Comparison of ENCODE assay signal across 8 mouse cellular contexts in genomic region chr7:118996137-118996837, GRCm38 (mm10). TPM values are rescaled to one million over a fixed set of nuclear protein-coding genes. Genes with fewer than 3 reads are reported as not detected.
A peak's percentile ranks its signal among the peaks of the same experiment; 100 is the strongest.
DNase-seq lines count a peak whose midpoint lies in the region; ATAC-seq and TF ChIP-seq lines count a peak whose summit lies in the region.

No protein-coding gene starts in this region.

- DNase-seq in A20 (ENCODE audit: low read depth, low spot score) (peak; percentile 65), liver (peak; percentile 64)
- DNase-seq in adrenal gland, postnatal 4 days (ENCODE audit: low spot score in 2 of 2), result peak; percentile 49 to 64
- DNase-seq in embryonic facial prominence, embryonic 14.5 days (ENCODE audit: low spot score), result peak; percentile 77
- DNase-seq in spleen, postnatal 4 days (ENCODE audit: low spot score in 2 of 2), result peak; percentile 62 to 81

- H3K27me3 ChIP-seq in embryonic facial prominence, embryonic 14.5 days (replicated peaks; ENCODE audit: control insufficient read depth, insufficient read depth, low read length), result no peaks in the 10 kb centered on the region
- H3K27me3 ChIP-seq in heart, embryonic 11.5 days (ENCODE audit: control insufficient read depth, insufficient read depth, low read length), result peaks cover 11% of the 10 kb centered on the region
- no peaks in the 10 kb centered on the region for H3K27me3 ChIP-seq in kidney, embryonic 15.5 days
- no peaks in the 10 kb centered on the region for H3K27me3 ChIP-seq in myocyte (ENCODE audit: control insufficient read depth, insufficient read depth, insufficient read length)

- no peak overlapping the region for H3K9ac ChIP-seq in embryonic facial prominence, embryonic 14.5 days (ENCODE audit: low read depth, low read length)
- no peak overlapping the region for H3K9ac ChIP-seq in heart, embryonic 11.5 days (ENCODE audit: low read depth, low read length)
- no peak overlapping the region for H3K9ac ChIP-seq in kidney, embryonic 15.5 days

- H3K9me3 ChIP-seq in embryonic facial prominence, embryonic 14.5 days (ENCODE audit: control insufficient read depth, low read length), result no peaks in the 10 kb centered on the region
- no peaks in the 10 kb centered on the region for H3K9me3 ChIP-seq in heart, embryonic 11.5 days (replicated peaks; ENCODE audit: control insufficient read depth, low read length)
- no peaks in the 10 kb centered on the region for H3K9me3 ChIP-seq in kidney, embryonic 15.5 days (replicated peaks)

- no peak overlapping the region for H3ac ChIP-seq in myocyte (ENCODE audit: control insufficient read depth, insufficient read length)

- peak overlapping the region; percentile 93 for H3K4me2 ChIP-seq in embryonic facial prominence, embryonic 14.5 days (ENCODE audit: low read depth, low read length)
- H3K4me2 ChIP-seq in heart, embryonic 11.5 days, result peak overlapping the region; percentile 91; the same call in 1 of the 2 replicates
- H3K4me2 ChIP-seq in kidney, embryonic 15.5 days, result peak overlapping the region; percentile 85
- peak overlapping the region; percentile 98 for H3K4me2 ChIP-seq in myocyte (ENCODE audit: low read depth)

- H3K4me3 ChIP-seq in embryonic facial prominence, embryonic 14.5 days (ENCODE audit: low read depth, low read length), result 0 out of 2 replicates have a peak overlapping the region, but pooled peaks have one; percentile 74
- H3K4me3 ChIP-seq in heart, embryonic 11.5 days (ENCODE audit: low read depth, low read length), result no peak overlapping the region
- H3K4me3 ChIP-seq in kidney, embryonic 15.5 days (replicated peaks), result 0 out of 2 replicates have a peak overlapping the region, but pooled peaks have one; percentile 62
- no peak overlapping the region for H3K4me3 ChIP-seq in myocyte

- no peaks in the 10 kb centered on the region for H3K36me3 ChIP-seq in embryonic facial prominence, embryonic 14.5 days (ENCODE audit: control insufficient read depth, insufficient read depth, low read length)
- no peaks in the 10 kb centered on the region for H3K36me3 ChIP-seq in heart, embryonic 11.5 days (ENCODE audit: control insufficient read depth, insufficient read depth, low read length)
- no peaks in the 10 kb centered on the region for H3K36me3 ChIP-seq in kidney, embryonic 15.5 days
- no peaks in the 10 kb centered on the region for H3K36me3 ChIP-seq in myocyte (ENCODE audit: control insufficient read depth, insufficient read depth)

- H3K4me1 ChIP-seq in embryonic facial prominence, embryonic 14.5 days (ENCODE audit: control insufficient read depth, insufficient read depth, low read length), result peaks cover 25% of the 10 kb centered on the region
- peaks cover 8% of the 10 kb centered on the region; the same call in 1 of the 2 replicates for H3K4me1 ChIP-seq in heart, embryonic 11.5 days (ENCODE audit: control insufficient read depth, insufficient read depth, low read length)
- H3K4me1 ChIP-seq in kidney, embryonic 15.5 days, result peaks cover 43% of the 10 kb centered on the region

- H3K27ac ChIP-seq in embryonic facial prominence, embryonic 14.5 days (replicated peaks; ENCODE audit: low read depth, low read length), result no peak overlapping the region
- no peak overlapping the region for H3K27ac ChIP-seq in heart, embryonic 11.5 days (ENCODE audit: low read depth, low read length)
- H3K27ac ChIP-seq in kidney, embryonic 15.5 days, result no peak overlapping the region

- no peak for TF ChIP-seq POLR2A in myocyte (IDR thresholded peaks at IDR 0.05; ENCODE audit: insufficient read length, low read depth)

- peaks cover 34% of the 10 kb centered on the region for H3K79me2 ChIP-seq in myocyte (ENCODE audit: control insufficient read depth, insufficient read depth)

- WGBS in embryonic facial prominence, embryonic 14.5 days, result 6% methylated on average over 13 of the region's 13 CpGs
- 7% methylated on average over 13 of the region's 13 CpGs for WGBS in heart, embryonic 11.5 days (ENCODE audit: insufficient replicate concordance)
- WGBS in kidney, embryonic 15.5 days, result 9% methylated on average over 13 of the region's 13 CpGs

- ATAC-seq in embryonic facial prominence, embryonic 14.5 days (ENCODE audit: low read depth), result peak; percentile 41
- ATAC-seq in heart, embryonic 11.5 days (replicated peaks; ENCODE audit: insufficient number of reproducible peaks, low FRiP score, low TSS enrichment), result 0 out of 2 replicates have a peak, but pooled peaks have one; percentile 28
- ATAC-seq in kidney, embryonic 15.5 days (replicated peaks; ENCODE audit: low FRiP score), result peak; percentile 47

TF ChIP-seq in myocyte, 11 proteins besides CTCF, POLR2A, EP300 and RAD21:
- TF ChIP-seq REST (IDR thresholded peaks at IDR 0.05; ENCODE audit: insufficient read depth, insufficient read length), result no peak
- TF ChIP-seq MAX (IDR thresholded peaks at IDR 0.05; ENCODE audit: low read depth), result no peak
- TF ChIP-seq POLR2AphosphoS2 (IDR thresholded peaks at IDR 0.05; ENCODE audit: insufficient read length, low read depth), result no peak
- no peak for TF ChIP-seq E2F4 (IDR thresholded peaks at IDR 0.05; ENCODE audit: insufficient read depth)
- no peak for TF ChIP-seq USF1 (IDR thresholded peaks at IDR 0.05; ENCODE audit: low read depth)
- TF ChIP-seq TCF12 (IDR thresholded peaks at IDR 0.05; ENCODE audit: insufficient read depth, poor library complexity, severe bottlenecking), result no peak

RNA-seq across cellular contexts. Expression of gene Gprc5b, which starts 1.3 kb away (rescaled TPM):
- 10 to 100 TPM; 53.3 to 66.6 TPM for total RNA-seq in adrenal gland, postnatal 4 days (2021)
- polyA plus RNA-seq in embryonic facial prominence, embryonic 14.5 days (2014; fragmentation: Nextera tagmentation; extraction: Ambion mirVana), result 17.0 and 17.7 TPM in 2 replicates
- polyA plus RNA-seq in heart, embryonic 11.5 days (2014; fragmentation: Nextera tagmentation; extraction: Ambion mirVana), result 4.1 and 5.7 TPM in 2 replicates
- polyA plus RNA-seq in kidney, embryonic 15.5 days (2015; fragmentation: Nextera tagmentation; extraction: Ambion mirVana), result 4.7 and 7.5 TPM in 2 replicates
- 27.5 TPM for polyA plus RNA-seq in myocyte (2012; fragmentation: generic; extraction: Trizol)

Comparison
In these comparisons a context has a peak if more than half of its experiments do, and no peak if none do; other contexts are left out.
1. H3K4me3 ChIP-seq: peak in embryonic facial prominence, embryonic 14.5 days (single experiment) and kidney, embryonic 15.5 days (single experiment); none in heart, embryonic 11.5 days (single experiment) and myocyte (single experiment).
2. Peak in every context shown above with its lines, with median percentiles within 50 percentile points of each other: DNase-seq, ATAC-seq and H3K4me2 ChIP-seq.